Mouse (Mus musculus) olfactory bulb, adult 2 months (tissue): Measurements from ENCODE around the gene Ttc28.

Experiments
- CTCF ChIP-seq: fragments of 200-500 bp; IDR thresholded peaks from 2 replicates; pipeline ENCODE4 v1.5.1; 2012; ENCODE audit warnings: low read depth, mild to moderate bottlenecking, low read length, moderate library complexity; ENCODE audit not compliant: insufficient read depth
- POLR2A ChIP-seq: fragments of 200-500 bp; IDR thresholded peaks from 2 replicates; pipeline ENCODE4 v1.6.1; 2012; ENCODE audit warnings: mild to moderate bottlenecking, low read depth, low read length, moderate library complexity; ENCODE audit not compliant: insufficient read depth

GRCm38 (mm10) chr5:111046841-111047476, 167.4 kb downstream of the Ttc28 start:
- no peak for TF ChIP-seq CTCF
- TF ChIP-seq POLR2A: no peak
